1 mouse cellular context compared by ENCODE assay signal in the genomic region with DNA sequence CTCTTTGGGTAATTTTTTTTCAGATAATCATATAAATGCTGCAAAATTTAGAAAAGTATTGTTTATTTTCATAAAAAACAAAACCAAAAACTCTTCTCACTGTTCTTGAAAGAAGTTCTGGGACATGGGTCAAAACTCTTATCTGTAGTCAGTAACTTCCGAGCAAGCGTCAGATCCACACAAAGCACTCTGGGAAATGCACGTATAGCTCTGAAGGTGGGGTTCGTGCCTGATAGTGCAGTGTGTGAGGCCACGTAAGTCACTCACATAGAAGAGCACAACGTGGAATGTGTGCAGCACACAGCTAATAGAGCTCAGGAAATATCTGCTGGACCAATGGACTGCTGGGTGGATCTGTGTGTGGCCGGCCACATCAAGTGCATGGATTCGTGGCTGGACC.
A peak's percentile ranks its signal among the peaks of the same experiment; 100 is the strongest.
TF ChIP-seq lines count a peak whose summit lies in the region.

No protein-coding gene starts in this region.

TF ChIP-seq in MEL, 35 proteins besides CTCF, POLR2A, EP300 and RAD21 (continued from another document):
- TF ChIP-seq TCF12 (IDR thresholded peaks at IDR 0.05; ENCODE audit: low read depth, low read length) (no peak), MEF2A (IDR thresholded peaks at IDR 0.05; ENCODE audit: extremely low read depth, insufficient replicate concordance, low read depth, low read length, poor library complexity, severe bottlenecking) (no peak), NELFE (IDR thresholded peaks at IDR 0.05; ENCODE audit: low read depth, low read length) (0 out of 2 replicates have a peak, but pooled peaks have one; percentile 31), HCFC1 (IDR thresholded peaks at IDR 0.05; ENCODE audit: low read depth, low read length) (peak; percentile 44; the same call in 1 of the 2 replicates), SIN3A (IDR thresholded peaks at IDR 0.05; ENCODE audit: low read length) (0 out of 2 replicates have a peak, but pooled peaks have one; percentile 18)
